Mouse (Mus musculus): ENCODE results near the gene Tmem205. TPM values are rescaled to one million over a fixed set of nuclear protein-coding genes. Genes with fewer than 3 reads are reported as not detected.

The Tmem205 gene
- polyA plus RNA-seq, 1 experiment from 2014 or later, result 51.7 TPM

DNA sequence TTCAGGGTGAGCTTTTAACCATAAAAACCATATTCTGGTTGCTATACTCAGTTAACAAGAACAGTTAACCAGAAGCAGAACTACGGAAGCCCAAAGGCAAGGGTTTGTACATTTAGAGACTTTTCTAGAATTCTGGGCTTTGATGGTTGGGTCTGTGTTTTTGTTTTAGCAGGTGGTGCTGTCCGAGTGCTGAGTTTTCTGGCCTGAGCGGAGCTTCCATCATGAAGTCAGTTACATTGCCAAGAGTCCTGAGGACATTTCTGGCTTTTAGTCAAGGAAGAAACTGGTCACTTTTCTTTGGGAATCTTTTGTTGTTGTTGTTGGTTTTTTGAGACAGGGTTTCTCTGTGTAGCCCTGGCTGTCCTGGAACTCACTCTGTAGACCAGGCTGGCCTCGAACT is 23.3 kb downstream of the Tmem205 start:
- no peak overlapping the region for H3K9ac ChIP-seq
- no peaks in the 10 kb centered on the region for H3K9me3 ChIP-seq
- H3K4me3 ChIP-seq, result no peak overlapping the region
- H3K27ac ChIP-seq (replicated peaks), result no peak overlapping the region
- no peak overlapping the region for H3K4me2 ChIP-seq
- no peaks in the 10 kb centered on the region for H3K27me3 ChIP-seq
- no peaks in the 10 kb centered on the region for H3K36me3 ChIP-seq
- ATAC-seq (ENCODE audit: low FRiP score, low read depth), result no peak
- WGBS, result 91% methylated on average over 4 of the region's 4 CpGs
- peaks cover 5% of the 10 kb centered on the region for H3K4me1 ChIP-seq (replicated peaks)

DNA sequence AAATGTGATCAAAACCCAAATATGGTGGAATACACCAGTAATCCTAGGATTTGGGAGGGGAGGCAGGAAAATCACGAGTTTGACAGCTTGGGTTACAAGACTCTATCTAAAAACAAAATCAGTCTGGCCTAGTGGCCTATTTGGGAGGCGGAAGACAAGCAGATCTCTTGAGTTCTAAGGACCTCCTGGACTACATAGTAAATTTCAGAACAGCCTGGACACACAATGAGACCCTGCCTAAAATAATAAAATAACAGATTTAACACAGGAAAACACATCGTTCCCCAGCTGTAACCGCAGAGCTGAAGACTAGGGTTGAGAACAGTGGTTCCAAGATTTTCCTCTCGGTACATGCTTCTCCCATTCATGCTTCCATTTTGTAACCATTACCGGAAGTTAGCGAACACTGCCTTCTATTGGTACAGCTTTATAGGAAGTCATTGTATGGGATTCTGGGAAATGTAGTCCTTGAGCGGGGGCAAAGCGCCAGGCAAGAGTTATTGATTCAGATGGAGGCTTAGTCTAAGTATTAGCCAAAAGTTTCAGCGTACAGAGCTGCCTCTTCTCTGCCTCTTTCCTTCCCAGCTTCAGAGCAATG is 26.0 kb downstream of the Tmem205 start:
- no peak overlapping the region for H3K9ac ChIP-seq
- peak; percentile 90 for ATAC-seq (ENCODE audit: low FRiP score, low read depth)

DNA sequence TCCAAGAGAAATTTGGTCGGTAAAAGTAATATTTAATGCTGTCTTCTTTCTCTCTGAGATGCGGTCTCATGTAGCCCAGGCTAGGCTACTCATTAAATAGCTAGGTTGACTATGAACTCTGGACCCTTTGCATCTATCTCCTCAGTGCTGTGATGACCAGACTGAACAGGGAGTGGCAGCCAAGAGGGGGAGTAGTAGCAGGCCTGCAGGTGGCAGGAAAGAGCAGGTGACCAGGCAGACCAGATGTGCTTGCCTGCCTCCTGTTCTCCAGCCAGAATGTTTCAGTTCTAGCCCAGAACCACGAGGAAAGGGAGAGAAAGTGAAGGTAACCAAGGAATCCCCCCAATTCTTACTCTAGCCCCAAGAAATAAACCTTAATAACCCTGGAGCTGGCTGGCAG is 38.1 kb downstream of the Tmem205 start:
- H3K27ac ChIP-seq (replicated peaks), result no peak overlapping the region
- 66% methylated on average over 3 of the region's 3 CpGs for WGBS
- H3K4me1 ChIP-seq (replicated peaks), result no peaks in the 10 kb centered on the region
- no peak overlapping the region for H3K4me3 ChIP-seq
- no peaks in the 10 kb centered on the region for H3K27me3 ChIP-seq
- H3K9me3 ChIP-seq, result no peaks in the 10 kb centered on the region
- H3K4me2 ChIP-seq, result no peak overlapping the region
- no peak overlapping the region for H3K9ac ChIP-seq
- no peak for ATAC-seq (ENCODE audit: low FRiP score, low read depth)
- no peaks in the 10 kb centered on the region for H3K36me3 ChIP-seq

More for the DNA sequence above, 26.0 kb downstream of the Tmem205 start:
- peak overlapping the region; percentile 42 for H3K4me3 ChIP-seq
- H3K4me2 ChIP-seq, result peak overlapping the region; percentile 55
- H3K27ac ChIP-seq (replicated peaks), result peak overlapping the region; percentile 58
- H3K36me3 ChIP-seq, result no peaks in the 10 kb centered on the region
- H3K4me1 ChIP-seq (replicated peaks), result peaks cover 5% of the 10 kb centered on the region
- peaks cover 3% of the 10 kb centered on the region; the same call in 1 of the 2 replicates for H3K27me3 ChIP-seq
- no peaks in the 10 kb centered on the region for H3K9me3 ChIP-seq
- 14% methylated on average over 10 of the region's 10 CpGs for WGBS

DNA sequence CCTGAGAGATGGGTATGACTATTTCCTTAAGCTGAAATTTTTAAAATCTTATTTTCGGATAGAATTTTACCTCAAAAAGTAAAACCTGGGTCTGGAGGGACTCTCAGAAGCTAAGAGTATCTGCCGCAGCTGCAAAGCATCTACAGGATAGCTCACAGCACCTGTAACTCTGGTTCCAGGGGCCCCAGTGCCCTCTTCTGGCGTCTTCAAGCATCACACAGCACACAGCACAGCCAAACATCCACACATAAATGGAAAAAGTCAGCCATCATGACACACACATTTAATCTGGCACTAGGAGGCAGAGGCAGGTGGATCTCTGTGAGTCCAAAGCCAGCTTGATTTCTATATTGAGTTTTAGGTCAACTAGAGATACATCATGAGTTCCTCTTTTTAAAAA is 50.8 kb downstream of the Tmem205 start:
- no peak for ATAC-seq (ENCODE audit: low FRiP score, low read depth)
- no peak overlapping the region for H3K27ac ChIP-seq (replicated peaks)
- whole genome bisulfite sequencing, result 65% methylated on average over 3 of the region's 3 CpGs
- H3K27me3 ChIP-seq, result no peaks in the 10 kb centered on the region
- H3K9ac ChIP-seq, result no peak overlapping the region
- no peak overlapping the region for H3K4me3 ChIP-seq
- H3K9me3 ChIP-seq, result no peaks in the 10 kb centered on the region
- no peaks in the 10 kb centered on the region for H3K4me1 ChIP-seq (replicated peaks)
- no peaks in the 10 kb centered on the region for H3K36me3 ChIP-seq
- H3K4me2 ChIP-seq, result no peak overlapping the region

DNA sequence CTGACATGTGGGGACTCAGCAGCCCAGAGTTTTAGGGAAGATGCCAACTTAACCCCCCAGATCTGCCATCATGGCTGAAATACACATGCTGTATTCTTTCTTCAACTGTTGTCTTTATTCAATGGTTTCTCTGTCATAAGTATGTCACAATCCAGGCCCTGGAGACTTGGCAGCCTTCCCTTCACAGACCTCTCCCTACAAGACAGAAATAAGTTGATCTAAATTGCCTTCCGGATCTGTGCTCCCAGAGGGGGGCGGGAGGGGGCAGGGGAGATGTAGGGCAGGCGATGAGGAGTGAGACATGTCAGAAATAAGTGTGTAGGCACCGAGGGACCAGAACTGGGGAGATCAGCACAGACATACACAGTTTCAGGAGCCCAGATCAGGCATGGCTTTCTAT is 55.2 kb downstream of the Tmem205 start:
- Histone ChIP-seq H3K27ac (replicated peaks) (no peak overlapping the region), H3K27me3 (no peaks in the 10 kb centered on the region), H3K4me2 (no peak overlapping the region), H3K9ac (no peak overlapping the region), H3K4me3 (no peak overlapping the region), H3K9me3 (no peaks in the 10 kb centered on the region), H3K36me3 (no peaks in the 10 kb centered on the region), H3K4me1 (replicated peaks) (no peaks in the 10 kb centered on the region)
- 57% methylated on average over 4 of the region's 4 CpGs for WGBS
- ATAC-seq (ENCODE audit: low FRiP score, low read depth), result no peak

Other genes with a start within 250 kb of the Tmem205 start
- 15.6 and 18.3 TPM in 2 replicates for gene Ldlr, start 204.1 kb downstream of the Tmem205 start, polyA plus RNA-seq (2015; fragmentation: Nextera tagmentation; extraction: Ambion mirVana)
- gene Spc24, start 167.3 kb downstream of the Tmem205 start, polyA plus RNA-seq (2015; fragmentation: Nextera tagmentation; extraction: Ambion mirVana), result 26.4 and 27.2 TPM in 2 replicates
- 5.2 and 5.8 TPM in 2 replicates for gene Kank2, start 128.8 kb downstream of the Tmem205 start, polyA plus RNA-seq (2015; fragmentation: Nextera tagmentation; extraction: Ambion mirVana)
- 0.88 TPM in 2 replicates for gene Angptl8, start 92.0 kb downstream of the Tmem205 start, polyA plus RNA-seq (2015; fragmentation: Nextera tagmentation; extraction: Ambion mirVana)
- 16.4 and 21.2 TPM in 2 replicates for gene Dock6, start 74.9 kb downstream of the Tmem205 start, polyA plus RNA-seq (2015; fragmentation: Nextera tagmentation; extraction: Ambion mirVana)
- 21.1 and 23.0 TPM in 2 replicates for gene Rab3d, start 9.4 kb downstream of the Tmem205 start, polyA plus RNA-seq (2015; fragmentation: Nextera tagmentation; extraction: Ambion mirVana)
- gene Ccdc159, start 85 bp downstream of the Tmem205 start, polyA plus RNA-seq (2015; fragmentation: Nextera tagmentation; extraction: Ambion mirVana), result 8.5 and 11.7 TPM in 2 replicates
- gene Plppr2, start 9.5 kb upstream of the Tmem205 start, polyA plus RNA-seq (2015; fragmentation: Nextera tagmentation; extraction: Ambion mirVana), result 95.5 and 119 TPM in 2 replicates
- gene Swsap1, start 28.2 kb upstream of the Tmem205 start, polyA plus RNA-seq (2015; fragmentation: Nextera tagmentation; extraction: Ambion mirVana), result 9.1 and 9.3 TPM in 2 replicates
- gene Epor, start 36.0 kb upstream of the Tmem205 start, polyA plus RNA-seq (2015; fragmentation: Nextera tagmentation; extraction: Ambion mirVana), result 1.3 and 1.9 TPM in 2 replicates
- gene Rgl3, start 61.9 kb upstream of the Tmem205 start, polyA plus RNA-seq (2015; fragmentation: Nextera tagmentation; extraction: Ambion mirVana), result 1.2 and 2.2 TPM in 2 replicates
- gene Ccdc151, start 75.1 kb upstream of the Tmem205 start, polyA plus RNA-seq (2015; fragmentation: Nextera tagmentation; extraction: Ambion mirVana), result 4.9 and 5.1 TPM in 2 replicates
- gene Prkcsh, start 75.2 kb upstream of the Tmem205 start, polyA plus RNA-seq (2015; fragmentation: Nextera tagmentation; extraction: Ambion mirVana), result 94.9 and 100 TPM in 2 replicates
- 97.4 and 104 TPM in 2 replicates for gene Elavl3, start 124.5 kb upstream of the Tmem205 start, polyA plus RNA-seq (2015; fragmentation: Nextera tagmentation; extraction: Ambion mirVana)
- not detected in 2 replicates for gene Gm49318, start 143.7 kb upstream of the Tmem205 start, polyA plus RNA-seq (2015; fragmentation: Nextera tagmentation; extraction: Ambion mirVana)
- gene Zfp653, start 143.8 kb upstream of the Tmem205 start, polyA plus RNA-seq (2015; fragmentation: Nextera tagmentation; extraction: Ambion mirVana), result 17.3 and 19.6 TPM in 2 replicates
- gene Ecsit, start 157.9 kb upstream of the Tmem205 start, polyA plus RNA-seq (2015; fragmentation: Nextera tagmentation; extraction: Ambion mirVana), result 56.0 and 63.5 TPM in 2 replicates
- 1.6 and 2.3 TPM in 2 replicates for gene Cnn1, start 171.7 kb upstream of the Tmem205 start, polyA plus RNA-seq (2015; fragmentation: Nextera tagmentation; extraction: Ambion mirVana)
- gene Elof1, start 189.6 kb upstream of the Tmem205 start, polyA plus RNA-seq (2015; fragmentation: Nextera tagmentation; extraction: Ambion mirVana), result 183 and 190 TPM in 2 replicates
- 0.44 and 0.97 TPM in 2 replicates for gene Acp5, start 208.2 kb upstream of the Tmem205 start, polyA plus RNA-seq (2015; fragmentation: Nextera tagmentation; extraction: Ambion mirVana)
- 85.3 and 86.0 TPM in 2 replicates for gene Pigyl, start 229.3 kb upstream of the Tmem205 start, polyA plus RNA-seq (2015; fragmentation: Nextera tagmentation; extraction: Ambion mirVana)

Measured in hindbrain, embryonic 15.5 days (tissue).